Mouse (Mus musculus) kidney, postnatal 14 days (tissue): ENCODE data around the gene Setd3.

ENCODE experiments used
- DNase-seq: peaks from one replicate; pipeline ENCODE4 v3.0.0; 2022; ENCODE audit warnings: mixed read lengths

Setd3 gene

GRCm38 (mm10) chr12:108198447-108198846 lies 19.3 kb upstream of the Setd3 start:
- DNase-seq, result no peak

- DNase-seq, result no peak
Observed at GRCm38 (mm10) chr12:108195761-108196160, 16.6 kb upstream of the Setd3 start.

GRCm38 (mm10) chr12:108193878-108194277 lies 14.8 kb upstream of the Setd3 start:
- DNase-seq, result no peak

- DNase-seq, result no peak
Observed at GRCm38 (mm10) chr12:108187541-108188091, 8.5 kb upstream of the Setd3 start.

- no peak for DNase-seq
Observed at GRCm38 (mm10) chr12:108181716-108182115, 2.6 kb upstream of the Setd3 start.

GRCm38 (mm10) chr12:108179321-108180266 lies 480 bp upstream of the Setd3 start, which contains the start of gene Ccnk:
Ccnk (plus strand) TSS chr12:108179579.
- DNase-seq, result peak; percentile 100

GRCm38 (mm10) chr12:108178331-108179245 lies 526 bp downstream of the Setd3 start:
- peak; percentile 59 for DNase-seq

GRCm38 (mm10) chr12:108176366-108176765 lies 2.7 kb downstream of the Setd3 start:
- no peak for DNase-seq

GRCm38 (mm10) chr12:108174606-108175505 lies 4.3 kb downstream of the Setd3 start:
- peak; percentile 26 for DNase-seq

- DNase-seq, result no peak
Observed at GRCm38 (mm10) chr12:108172639-108173038, 6.5 kb downstream of the Setd3 start.

GRCm38 (mm10) chr12:108171336-108171735 lies 7.8 kb downstream of the Setd3 start:
- no peak for DNase-seq

GRCm38 (mm10) chr12:108170467-108170866 lies 8.6 kb downstream of the Setd3 start:
- no peak for DNase-seq

- no peak for DNase-seq
Observed at GRCm38 (mm10) chr12:108168909-108169308, 10.2 kb downstream of the Setd3 start.

GRCm38 (mm10) chr12:108163706-108164105 lies 15.4 kb downstream of the Setd3 start:
- DNase-seq, result peak; percentile 12

- peak; percentile 18 for DNase-seq
Observed at GRCm38 (mm10) chr12:108162036-108162435, 17.1 kb downstream of the Setd3 start.

GRCm38 (mm10) chr12:108159863-108160262 lies 19.3 kb downstream of the Setd3 start:
- no peak for DNase-seq

GRCm38 (mm10) chr12:108152743-108153142 lies 26.4 kb downstream of the Setd3 start:
- DNase-seq, result no peak

GRCm38 (mm10) chr12:108149764-108150163 lies 29.4 kb downstream of the Setd3 start:
- no peak for DNase-seq

- DNase-seq, result no peak
Observed at GRCm38 (mm10) chr12:108145198-108145597, 33.9 kb downstream of the Setd3 start.

GRCm38 (mm10) chr12:108143624-108144498 lies 35.3 kb downstream of the Setd3 start:
- DNase-seq, result peak; percentile 39
